Mouse (Mus musculus): Measurements from ENCODE around the gene Gnl2. TPM values are rescaled to one million over a fixed set of nuclear protein-coding genes. Genes with fewer than 3 reads are reported as not detected.

Gene Gnl2
- 88.7 and 101 TPM in 2 replicates for polyA plus RNA-seq (2014; fragmentation: Nextera tagmentation; extraction: Ambion mirVana)

DNA sequence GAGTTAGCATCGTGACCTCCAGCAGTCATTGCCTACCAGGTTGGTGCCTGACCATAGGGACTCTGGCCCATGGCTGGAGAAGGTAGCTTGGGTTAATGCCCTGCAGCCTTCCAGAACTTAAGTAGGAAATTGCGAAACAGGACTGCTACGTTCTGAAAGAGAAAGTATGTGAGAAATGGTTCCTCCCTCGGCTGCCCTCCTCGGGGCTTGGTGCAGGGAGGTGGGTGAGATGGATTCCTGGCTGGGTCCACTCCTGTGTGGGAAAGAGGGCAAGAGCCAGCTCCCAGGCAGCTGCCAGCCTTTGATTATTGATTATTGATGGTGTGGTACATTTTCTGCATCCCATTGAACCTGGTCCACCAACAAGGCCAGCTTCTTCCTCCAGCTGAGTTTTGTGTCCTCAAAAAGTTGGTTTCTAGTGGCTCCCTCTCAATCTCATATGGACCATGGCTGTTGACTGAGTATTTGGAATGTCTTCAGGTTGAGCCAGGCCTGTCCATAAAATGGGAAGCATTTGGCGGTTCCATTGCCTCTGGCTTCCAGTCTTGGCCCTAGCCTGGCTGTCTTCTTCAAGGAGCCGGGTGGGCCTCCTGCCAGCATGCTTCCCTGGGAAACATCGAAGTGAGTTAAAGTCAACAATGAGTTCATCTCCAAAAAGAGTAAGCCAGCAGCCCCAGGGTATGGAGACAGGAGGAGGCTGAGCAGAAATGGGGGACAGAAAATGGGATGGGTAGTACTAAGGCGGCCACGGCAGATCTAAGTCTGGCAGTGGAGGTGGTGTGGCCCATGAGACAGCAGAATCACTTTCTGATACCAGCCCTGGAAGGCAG lies at the start of gene Gnl2:
Gene Gnl2 (plus strand): TSS at position 780 of the 830 bp plus-strand sequence.
- H3K9me3 ChIP-seq (ENCODE audit: control insufficient read depth, low read length) = no peaks in the 10 kb centered on the region
- H3K4me2 ChIP-seq = no peak within 1 kb of the TSS
- DNase-seq (ENCODE audit: low spot score, missing footprints) = no peak
- no peaks in the 10 kb centered on the region for H3K4me1 ChIP-seq (ENCODE audit: control insufficient read depth, insufficient read depth, low read length)
- no peak within 1 kb of the TSS for H3K9ac ChIP-seq (ENCODE audit: low read length)
- H3K36me3 ChIP-seq (ENCODE audit: control insufficient read depth, insufficient read depth, low read length) = no peaks in the 10 kb centered on the region
- no peaks in the 10 kb centered on the region for H3K27me3 ChIP-seq (ENCODE audit: control insufficient read depth, insufficient read depth, low read length)
- ATAC-seq (ENCODE audit: low FRiP score) = no peak
- no peak within 1 kb of the TSS for H3K27ac ChIP-seq (ENCODE audit: low read depth, low read length)
- no peak within 1 kb of the TSS for H3K4me3 ChIP-seq (ENCODE audit: low read depth, low read length)
- 90% methylated on average over 10 of the region's 10 CpGs for WGBS

- Histone ChIP-seq H3K4me3 (ENCODE audit: low read depth, low read length) (no peak overlapping the region), H3K4me1 (ENCODE audit: control insufficient read depth, insufficient read depth, low read length) (peaks cover 15% of the 10 kb centered on the region), H3K9me3 (ENCODE audit: control insufficient read depth, low read length) (no peaks in the 10 kb centered on the region), H3K27ac (ENCODE audit: low read depth, low read length) (no peak overlapping the region), H3K27me3 (ENCODE audit: control insufficient read depth, insufficient read depth, low read length) (no peaks in the 10 kb centered on the region), H3K36me3 (ENCODE audit: control insufficient read depth, insufficient read depth, low read length) (no peaks in the 10 kb centered on the region), H3K4me2 (no peak overlapping the region), H3K9ac (ENCODE audit: low read length) (no peak overlapping the region)
- WGBS = 52% methylated on average over 6 of the region's 6 CpGs
- DNase-seq (ENCODE audit: low spot score, missing footprints) = peak; percentile 88
- no peak for ATAC-seq (ENCODE audit: low FRiP score)
Measured at GRCm38 (mm10) chr4:124968711-124969110, 47.7 kb upstream of the Gnl2 start.

DNA sequence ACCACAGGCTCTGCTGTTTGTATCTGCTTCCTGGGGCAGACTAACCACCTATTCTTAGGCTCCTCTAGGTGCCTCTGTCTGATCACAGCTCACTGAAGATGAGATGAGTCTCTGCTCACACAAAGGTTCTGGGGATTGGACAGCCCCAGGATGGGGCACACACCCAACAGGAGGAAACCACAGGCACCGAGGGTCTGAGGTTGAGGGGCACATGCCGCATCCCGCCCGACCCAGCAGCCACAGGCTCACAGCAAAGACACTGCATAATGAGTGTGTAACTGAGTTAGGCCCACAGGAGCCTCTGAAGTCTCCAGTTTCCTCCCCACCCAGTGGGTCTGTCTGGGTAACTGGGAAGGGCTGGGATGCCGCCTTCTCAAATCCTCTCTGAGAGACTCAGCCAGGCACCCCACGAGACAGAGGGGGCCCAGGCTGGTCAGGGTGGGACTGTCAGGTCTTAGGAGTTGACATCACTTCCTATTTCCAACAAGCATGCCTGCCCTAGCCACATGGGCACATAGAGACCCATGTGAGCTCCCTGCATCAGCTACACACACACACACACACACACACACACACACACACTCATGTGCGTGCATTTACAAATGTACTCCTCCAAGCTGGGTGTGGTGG lies 47.1 kb upstream of the Gnl2 start:
- H3K9me3 ChIP-seq (ENCODE audit: control insufficient read depth, low read length) = no peaks in the 10 kb centered on the region
- H3K27me3 ChIP-seq (ENCODE audit: control insufficient read depth, insufficient read depth, low read length) = no peaks in the 10 kb centered on the region
- 77% methylated on average over 7 of the region's 7 CpGs for WGBS
- H3K4me3 ChIP-seq (ENCODE audit: low read depth, low read length) = no peak overlapping the region
- peaks cover 15% of the 10 kb centered on the region for H3K4me1 ChIP-seq (ENCODE audit: control insufficient read depth, insufficient read depth, low read length)
- H3K9ac ChIP-seq (ENCODE audit: low read length) = no peak overlapping the region
- no peak for DNase-seq (ENCODE audit: low spot score, missing footprints)
- no peak overlapping the region for H3K27ac ChIP-seq (ENCODE audit: low read depth, low read length)
- no peak overlapping the region for H3K4me2 ChIP-seq
- no peaks in the 10 kb centered on the region for H3K36me3 ChIP-seq (ENCODE audit: control insufficient read depth, insufficient read depth, low read length)
- no peak for ATAC-seq (ENCODE audit: low FRiP score)

DNA sequence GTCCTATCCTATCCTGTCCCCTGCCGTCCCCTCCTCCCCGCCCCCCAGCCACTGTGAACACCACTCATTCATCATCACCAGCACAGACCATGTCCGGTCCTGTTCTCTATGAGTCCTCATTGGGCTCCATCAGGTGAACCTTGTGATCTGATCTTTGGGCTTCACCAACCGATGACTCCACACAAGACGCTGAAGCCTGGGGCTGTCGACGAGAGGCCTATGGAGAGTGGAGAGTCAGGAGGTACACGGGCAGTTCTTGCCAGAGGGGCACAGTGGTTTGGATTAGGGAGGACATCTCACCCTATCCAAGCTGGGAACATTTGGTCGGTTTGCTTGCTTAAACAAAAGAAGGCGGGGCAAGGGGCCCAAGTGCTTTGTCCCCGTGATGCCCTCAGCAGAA lies 46.2 kb upstream of the Gnl2 start:
- Histone ChIP-seq H3K36me3 (ENCODE audit: control insufficient read depth, insufficient read depth, low read length) (no peaks in the 10 kb centered on the region), H3K4me1 (ENCODE audit: control insufficient read depth, insufficient read depth, low read length) (peaks cover 12% of the 10 kb centered on the region), H3K27ac (ENCODE audit: low read depth, low read length) (no peak overlapping the region), H3K27me3 (ENCODE audit: control insufficient read depth, insufficient read depth, low read length) (no peaks in the 10 kb centered on the region), H3K9me3 (ENCODE audit: control insufficient read depth, low read length) (no peaks in the 10 kb centered on the region), H3K4me3 (ENCODE audit: low read depth, low read length) (no peak overlapping the region), H3K4me2 (no peak overlapping the region), H3K9ac (ENCODE audit: low read length) (0 out of 2 replicates have a peak overlapping the region, but pooled peaks have one; percentile 5)
- 70% methylated on average over 11 of the region's 11 CpGs for WGBS
- ATAC-seq (ENCODE audit: low FRiP score) = no peak
- DNase-seq (ENCODE audit: low spot score, missing footprints) = no peak

DNA sequence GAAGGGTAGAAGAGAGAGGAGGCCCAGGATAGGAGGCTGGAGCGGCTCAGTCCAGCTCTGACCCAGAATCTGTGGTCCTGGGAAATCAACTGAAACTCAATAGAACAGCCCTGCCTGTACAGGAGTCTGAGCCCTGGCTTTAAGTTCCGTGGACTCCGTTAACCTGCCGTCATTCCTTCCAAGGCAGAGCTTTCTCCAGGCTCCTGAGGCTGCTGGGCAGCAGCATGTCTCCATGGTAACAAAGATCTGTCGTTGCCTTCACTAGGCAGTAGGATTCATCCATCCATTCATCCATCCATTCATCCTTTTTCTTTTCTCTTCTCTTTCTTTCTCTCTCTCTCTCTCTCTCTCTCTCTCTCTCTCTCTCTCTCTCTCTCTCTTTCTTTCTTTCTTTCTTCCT lies 45.7 kb upstream of the Gnl2 start:
- H3K36me3 ChIP-seq (ENCODE audit: control insufficient read depth, insufficient read depth, low read length) = no peaks in the 10 kb centered on the region
- 33% methylated on average over 5 of the region's 5 CpGs for WGBS
- DNase-seq (ENCODE audit: low spot score, missing footprints) (no peak), ATAC-seq (ENCODE audit: low FRiP score) (no peak)
- H3K4me2 ChIP-seq = no peak overlapping the region
- no peak overlapping the region for H3K4me3 ChIP-seq (ENCODE audit: low read depth, low read length)
- no peaks in the 10 kb centered on the region for H3K27me3 ChIP-seq (ENCODE audit: control insufficient read depth, insufficient read depth, low read length)
- H3K9me3 ChIP-seq (ENCODE audit: control insufficient read depth, low read length) = no peaks in the 10 kb centered on the region
- H3K4me1 ChIP-seq (ENCODE audit: control insufficient read depth, insufficient read depth, low read length) = peaks cover 8% of the 10 kb centered on the region
- no peak overlapping the region for H3K27ac ChIP-seq (ENCODE audit: low read depth, low read length)
- 0 out of 2 replicates have a peak overlapping the region, but pooled peaks have one; percentile 5 for H3K9ac ChIP-seq (ENCODE audit: low read length)

DNA sequence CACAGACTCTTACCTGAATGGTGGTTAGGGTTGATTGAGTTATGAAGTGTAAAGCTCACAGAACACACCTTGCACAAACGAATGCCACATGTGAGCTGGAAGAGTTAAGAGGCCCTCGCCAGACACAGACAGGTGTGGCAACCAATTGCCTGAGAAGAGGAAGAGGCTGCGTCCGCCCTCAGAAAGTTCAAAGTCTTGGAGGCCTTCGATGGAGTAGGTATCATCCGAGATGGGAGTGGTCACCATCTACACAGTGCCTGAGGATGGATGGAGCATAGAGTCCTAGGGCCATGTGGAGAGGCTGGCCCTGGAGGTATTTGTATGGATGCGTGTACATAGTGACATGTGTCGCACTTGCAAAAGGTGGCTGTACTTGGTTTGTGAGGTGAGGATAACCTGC lies 45.3 kb upstream of the Gnl2 start:
- Histone ChIP-seq H3K36me3 (ENCODE audit: control insufficient read depth, insufficient read depth, low read length) (no peaks in the 10 kb centered on the region), H3K27ac (ENCODE audit: low read depth, low read length) (no peak overlapping the region), H3K4me2 (no peak overlapping the region), H3K4me3 (ENCODE audit: low read depth, low read length) (no peak overlapping the region), H3K4me1 (ENCODE audit: control insufficient read depth, insufficient read depth, low read length) (peaks cover 8% of the 10 kb centered on the region), H3K27me3 (ENCODE audit: control insufficient read depth, insufficient read depth, low read length) (no peaks in the 10 kb centered on the region), H3K9ac (ENCODE audit: low read length) (no peak overlapping the region), H3K9me3 (ENCODE audit: control insufficient read depth, low read length) (no peaks in the 10 kb centered on the region)
- DNase-seq (ENCODE audit: low spot score, missing footprints) (no peak), ATAC-seq (ENCODE audit: low FRiP score) (no peak)
- WGBS = 88% methylated on average over 8 of the region's 8 CpGs

- Histone ChIP-seq H3K36me3 (ENCODE audit: control insufficient read depth, insufficient read depth, low read length) (no peaks in the 10 kb centered on the region), H3K9me3 (ENCODE audit: control insufficient read depth, low read length) (no peaks in the 10 kb centered on the region), H3K4me3 (ENCODE audit: low read depth, low read length) (no peak overlapping the region), H3K4me1 (ENCODE audit: control insufficient read depth, insufficient read depth, low read length) (peaks cover 8% of the 10 kb centered on the region), H3K27me3 (ENCODE audit: control insufficient read depth, insufficient read depth, low read length) (no peaks in the 10 kb centered on the region), H3K9ac (ENCODE audit: low read length) (no peak overlapping the region), H3K27ac (ENCODE audit: low read depth, low read length) (no peak overlapping the region), H3K4me2 (no peak overlapping the region)
- no peak for DNase-seq (ENCODE audit: low spot score, missing footprints)
- ATAC-seq (ENCODE audit: low FRiP score) = no peak
- 66% methylated on average over 9 of the region's 9 CpGs for WGBS
Measured at GRCm38 (mm10) chr4:124972316-124972715, 44.1 kb upstream of the Gnl2 start.

DNA sequence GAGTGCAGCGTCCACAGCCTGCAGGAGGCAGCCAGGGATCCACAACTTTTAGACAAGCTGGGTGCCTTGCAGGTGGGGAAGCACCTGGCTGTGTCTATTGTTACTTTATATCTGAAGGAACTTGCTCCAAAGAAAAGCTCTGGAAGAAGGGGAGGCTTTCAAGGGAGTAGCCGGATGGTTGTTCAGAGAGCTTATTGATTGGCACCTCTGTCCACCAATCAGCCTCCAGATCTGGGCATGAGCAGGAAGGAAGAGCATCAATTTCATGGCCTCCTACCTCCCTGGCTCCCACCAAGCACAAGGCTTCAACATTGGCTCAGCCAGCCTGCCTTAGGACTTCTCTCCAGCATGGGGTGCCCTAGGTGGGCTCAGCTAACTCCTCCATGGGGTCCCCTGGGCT lies 43.1 kb upstream of the Gnl2 start:
- WGBS = 72% methylated on average over 2 of the region's 2 CpGs
- H3K9ac ChIP-seq (ENCODE audit: low read length) = no peak overlapping the region
- H3K4me3 ChIP-seq (ENCODE audit: low read depth, low read length) = no peak overlapping the region
- H3K27me3 ChIP-seq (ENCODE audit: control insufficient read depth, insufficient read depth, low read length) = no peaks in the 10 kb centered on the region
- H3K4me2 ChIP-seq = no peak overlapping the region
- no peaks in the 10 kb centered on the region for H3K9me3 ChIP-seq (ENCODE audit: control insufficient read depth, low read length)
- no peak for DNase-seq (ENCODE audit: low spot score, missing footprints)
- H3K27ac ChIP-seq (ENCODE audit: low read depth, low read length) = no peak overlapping the region
- no peak for ATAC-seq (ENCODE audit: low FRiP score)
- H3K4me1 ChIP-seq (ENCODE audit: control insufficient read depth, insufficient read depth, low read length) = peaks cover 8% of the 10 kb centered on the region
- H3K36me3 ChIP-seq (ENCODE audit: control insufficient read depth, insufficient read depth, low read length) = no peaks in the 10 kb centered on the region

- Histone ChIP-seq H3K36me3 (ENCODE audit: control insufficient read depth, insufficient read depth, low read length) (no peaks in the 10 kb centered on the region), H3K9ac (ENCODE audit: low read length) (no peak overlapping the region), H3K27ac (ENCODE audit: low read depth, low read length) (no peak overlapping the region), H3K27me3 (ENCODE audit: control insufficient read depth, insufficient read depth, low read length) (peaks cover 4% of the 10 kb centered on the region; the same call in 1 of the 2 replicates), H3K4me3 (ENCODE audit: low read depth, low read length) (no peak overlapping the region), H3K9me3 (ENCODE audit: control insufficient read depth, low read length) (no peaks in the 10 kb centered on the region), H3K4me2 (no peak overlapping the region), H3K4me1 (ENCODE audit: control insufficient read depth, insufficient read depth, low read length) (no peaks in the 10 kb centered on the region)
- DNase-seq (ENCODE audit: low spot score, missing footprints) = no peak
- no peak for ATAC-seq (ENCODE audit: low FRiP score)
- 42% methylated on average over 5 of the region's 5 CpGs for WGBS
Measured at GRCm38 (mm10) chr4:124978201-124978600, 38.2 kb upstream of the Gnl2 start.

All from midbrain, embryonic 11.5 days (tissue).